1 mouse cellular context compared by ENCODE assay signal in the genomic region with DNA sequence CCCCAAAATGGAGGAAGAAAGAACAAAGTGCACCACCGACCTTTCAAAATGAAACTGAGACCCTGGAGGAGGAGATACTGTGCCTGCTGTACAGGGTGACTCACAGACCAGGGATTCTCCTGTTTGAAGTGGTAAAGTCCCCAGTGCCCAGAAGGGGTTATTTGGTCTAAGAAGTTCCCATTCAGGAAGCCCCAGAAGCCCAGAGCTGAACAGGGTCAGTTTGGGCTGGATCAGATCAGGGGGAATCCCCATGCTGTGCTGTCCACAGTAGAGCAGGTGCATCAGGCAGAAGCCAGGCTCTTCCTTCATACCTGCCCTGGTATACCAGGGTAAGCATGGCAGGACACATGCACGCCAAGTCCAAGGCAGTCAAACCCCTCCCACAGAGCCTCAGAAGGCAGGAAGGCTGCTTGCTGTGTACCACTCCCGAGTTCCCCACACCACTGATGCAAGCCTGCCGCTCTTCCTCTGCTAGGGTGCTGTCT.
TF ChIP-seq lines count a peak whose summit lies in the region.

No protein-coding gene starts in this region.

TF ChIP-seq in myocyte, 11 proteins besides CTCF, POLR2A, EP300 and RAD21 (continued from another document):
- TF ChIP-seq SRF (IDR thresholded peaks at IDR 0.05; ENCODE audit: control insufficient read depth, insufficient read length, low read depth) = no peak
- TF ChIP-seq POLR2AphosphoS2 (IDR thresholded peaks at IDR 0.05; ENCODE audit: insufficient read length, low read depth) = peak; percentile 22
- TF ChIP-seq USF1 (IDR thresholded peaks at IDR 0.05; ENCODE audit: low read depth) = no peak
TF ChIP-seq in myocyte: peak in this region for 3.
